Mouse (Mus musculus) left cerebral cortex, postnatal 10 days (tissue): ENCODE measurements around the gene Tex13c2. TPM values are rescaled to one million over a fixed set of nuclear protein-coding genes. Genes with fewer than 3 reads are reported as not detected.

ENCODE experiments used
- DNase-seq, 2 experiments: peaks; one replicate each; pipeline ENCODE4 v3.0.0; 2021 to 2022; ENCODE audit warnings: low spot score in 2 of 2, mixed read lengths in 1 of 2; ENCODE audit errors: extremely low spot score in 1 of 2
- intact Hi-C: fragments of 180-260 bp; cut with DNase I; formaldehyde crosslinking; loops from one replicate; pipeline ENCODE4 v1.15.1; 2025
- total RNA-seq, 2 experiments: library from RNA; stranded (reverse); gene quantifications; 2 replicates each; pipeline ENCODE4 v1.2.3; 2021

Tex13c2 gene
- total RNA-seq: not detected

- intact Hi-C loops: no loop called here
- DNase-seq: no peak
These were observed at the start of gene Tex13c2 for GRCm38 (mm10) chrX:42489446-42489845. Gene Tex13c2, plus strand, starts transcription at chrX:42489691.

- no peak for DNase-seq
- intact Hi-C loops: no loop called here
These were observed 39.2 kb upstream of the Tex13c2 start for GRCm38 (mm10) chrX:42450305-42450704.

- intact Hi-C loops: no loop called here
- no peak for DNase-seq
These were observed 36.5 kb upstream of the Tex13c2 start for GRCm38 (mm10) chrX:42453001-42453400.

GRCm38 (mm10) chrX:42454533-42454932 is 35.0 kb upstream of the Tex13c2 start:
- no peak for DNase-seq
- intact Hi-C loops: no loop called here

- DNase-seq: no peak
- intact Hi-C loops: no loop called here
These were observed 845 bp downstream of the Tex13c2 start for GRCm38 (mm10) chrX:42490336-42490735.

- intact Hi-C loops: no loop called here
These were observed 11.0 kb downstream of the Tex13c2 start for GRCm38 (mm10) chrX:42500538-42500937.

GRCm38 (mm10) chrX:42502291-42503043 is 13.0 kb downstream of the Tex13c2 start, which contains the start of gene Sh2d1a:
Gene Sh2d1a, plus strand, starts transcription at chrX:42502453.
- intact Hi-C loops: no loop called here
- DNase-seq: no peak

More at GRCm38 (mm10) chrX:42500538-42500937, 11.0 kb downstream of the Tex13c2 start:
- DNase-seq: no peak

- DNase-seq: no peak
- intact Hi-C loops: no loop called here
These were observed 21.6 kb downstream of the Tex13c2 start for GRCm38 (mm10) chrX:42511105-42511504.

- intact Hi-C loops: no loop called here
- DNase-seq: no peak
These were observed 23.1 kb downstream of the Tex13c2 start for GRCm38 (mm10) chrX:42512567-42512966.

- intact Hi-C loops: no loop called here
- DNase-seq: no peak
These were observed 33.4 kb downstream of the Tex13c2 start for GRCm38 (mm10) chrX:42522868-42523267.

GRCm38 (mm10) chrX:42530703-42531102 is 41.2 kb downstream of the Tex13c2 start:
- intact Hi-C loops: no loop called here
- DNase-seq: no peak

- no peak for DNase-seq
- intact Hi-C loops: no loop called here
These were observed 50.7 kb downstream of the Tex13c2 start for GRCm38 (mm10) chrX:42540030-42540755.

GRCm38 (mm10) chrX:42540756-42541053 is 51.2 kb downstream of the Tex13c2 start:
- peak; percentile 54 to 56 for DNase-seq
- intact Hi-C loops: no loop called here

Other genes starting within 250 kb of the Tex13c2 start
- not detected for gene Sh2d1a, start 12.8 kb downstream of the Tex13c2 start, total RNA-seq